Mouse (Mus musculus) brain, embryonic 14.5 days (tissue): ENCODE results near the gene Angptl1.

Experiments used
- CTCF ChIP-seq: fragments of 200-500 bp; IDR thresholded peaks from 2 replicates; pipeline ENCODE4 v1.5.1; 2012; ENCODE audit warnings: inconsistent platforms, mild to moderate bottlenecking, moderate library complexity, borderline replicate concordance; ENCODE audit not compliant: insufficient read depth, insufficient read length; ENCODE audit errors: extremely low read depth
- POLR2A ChIP-seq: fragments of 200-500 bp; IDR thresholded peaks from 2 replicates; pipeline ENCODE4 v1.6.1; 2012; ENCODE audit warnings: mild to moderate bottlenecking, inconsistent platforms, borderline replicate concordance; ENCODE audit not compliant: poor library complexity, insufficient read depth, insufficient read length, severe bottlenecking; ENCODE audit errors: extremely low read depth

- TF ChIP-seq POLR2A (no peak), CTCF (no peak)
Measured at GRCm38 (mm10) chr1:156884782-156885181, 46.4 kb downstream of the Angptl1 start.
